Comparison of ENCODE assay signal across 8 mouse cellular contexts in the genomic region with DNA sequence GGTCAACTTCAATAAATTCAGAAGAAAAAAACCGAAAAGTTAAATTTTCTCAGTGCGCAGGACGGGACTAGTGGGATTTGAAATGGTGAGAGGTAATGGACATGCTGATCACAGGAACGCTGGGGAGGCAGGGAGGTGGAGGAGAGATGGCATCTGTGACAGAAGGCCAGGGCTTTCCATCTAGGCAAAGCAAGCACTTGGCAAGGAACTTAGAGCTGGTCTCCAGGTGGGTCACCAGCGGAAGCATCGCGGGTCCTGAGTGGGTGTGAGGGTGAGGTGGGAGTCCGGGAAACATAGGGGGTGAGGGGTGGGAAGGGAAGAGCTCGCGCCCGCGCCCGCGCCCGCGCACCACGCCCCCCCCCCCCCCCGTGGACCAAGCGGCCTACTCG. TPM values are rescaled to one million over a fixed set of nuclear protein-coding genes. Genes with fewer than 3 reads are reported as not detected.
DNase-seq lines count a peak whose midpoint lies in the region; ATAC-seq and TF ChIP-seq lines count a peak whose summit lies in the region.

No protein-coding gene starts in this region.

- peak overlapping the region; percentile 53 for H3K4me2 ChIP-seq in midbrain, postnatal 0 days (ENCODE audit: low read depth, low read length, poor library complexity, severe bottlenecking)

- peak overlapping the region; percentile 91 for H3K9ac ChIP-seq in MEL (ENCODE audit: control insufficient read depth, low read depth, low read length, poor library complexity, severe bottlenecking)
- H3K9ac ChIP-seq in midbrain, postnatal 0 days (replicated peaks; ENCODE audit: low read length, poor library complexity, severe bottlenecking), result peak overlapping the region; percentile 96

- WGBS in kidney, adult 2 months, result 11% methylated on average over 19 of the region's 20 CpGs
- 22% methylated on average over 14 of the region's 20 CpGs for WGBS in forebrain, embryonic 10.5 days
- 30% methylated on average over 8 of the region's 20 CpGs for WGBS in limb, embryonic 10.5 days
- 27% methylated on average over 7 of the region's 20 CpGs for whole genome bisulfite sequencing in midbrain, postnatal 0 days

- TF ChIP-seq EP300 in MEL (IDR thresholded peaks at IDR 0.05; ENCODE audit: low read depth in 1 of 2, low read length in 2 of 2), result no peak

- no peaks in the 10 kb centered on the region for H3K4me1 ChIP-seq in kidney, adult 2 months (ENCODE audit: control insufficient read depth, insufficient read depth, low read length)
- peaks cover 9 to 17% of the 10 kb centered on the region in 2 experiments for H3K4me1 ChIP-seq in MEL (ENCODE audit: control insufficient read depth in 1 of 2, insufficient read depth in 2 of 2, low read length in 2 of 2)
- peaks cover 20% of the 10 kb centered on the region for H3K4me1 ChIP-seq in forebrain, embryonic 10.5 days
- H3K4me1 ChIP-seq in limb, embryonic 10.5 days, result peaks cover 13% of the 10 kb centered on the region
- H3K4me1 ChIP-seq in midbrain, postnatal 0 days (ENCODE audit: insufficient read depth, low read length), result no peaks in the 10 kb centered on the region

- H3K9me3 ChIP-seq in MEL (replicated peaks; ENCODE audit: insufficient read depth, low read length), result no peaks in the 10 kb centered on the region
- no peaks in the 10 kb centered on the region for H3K9me3 ChIP-seq in forebrain, embryonic 10.5 days
- no peaks in the 10 kb centered on the region for H3K9me3 ChIP-seq in limb, embryonic 10.5 days (replicated peaks)
- H3K9me3 ChIP-seq in midbrain, postnatal 0 days (ENCODE audit: low read length), result no peaks in the 10 kb centered on the region

- H3K4me3 ChIP-seq in kidney, adult 2 months (ENCODE audit: insufficient read depth, low read depth, low read length), result peak overlapping the region; percentile 81
- peak overlapping the region; percentile 68 to 87 for H3K4me3 ChIP-seq in MEL (ENCODE audit: control insufficient read depth in 1 of 2, insufficient read depth in 1 of 2, low read depth in 2 of 2, low read length in 2 of 2)
- peak overlapping the region; percentile 83 for H3K4me3 ChIP-seq in forebrain, embryonic 10.5 days
- peak overlapping the region; percentile 89 for H3K4me3 ChIP-seq in limb, embryonic 10.5 days
- H3K4me3 ChIP-seq in midbrain, postnatal 0 days (ENCODE audit: low read depth, low read length), result peak overlapping the region; percentile 91

- TF ChIP-seq POLR2A in kidney, adult 2 months (IDR thresholded peaks at IDR 0.05; ENCODE audit: low read depth, low read length), result no peak
- no peak for TF ChIP-seq POLR2A in MEL (IDR thresholded peaks at IDR 0.05; ENCODE audit: control insufficient read depth in 1 of 2, insufficient read depth in 1 of 2, low read depth in 1 of 2, low read length in 2 of 2, poor library complexity in 1 of 2)

- TF ChIP-seq RAD21 in MEL (IDR thresholded peaks at IDR 0.05; ENCODE audit: low read depth, low read length), result no peak

- H3K27me3 ChIP-seq in kidney, adult 2 months (replicated peaks; ENCODE audit: control insufficient read depth, insufficient read depth, low read length), result no peaks in the 10 kb centered on the region
- no peaks in the 10 kb centered on the region for H3K27me3 ChIP-seq in MEL (ENCODE audit: control insufficient read depth in 1 of 2, insufficient read depth in 2 of 2, low read length in 2 of 2)
- H3K27me3 ChIP-seq in forebrain, embryonic 10.5 days (ENCODE audit: poor library complexity, severe bottlenecking), result no peaks in the 10 kb centered on the region
- no peaks in the 10 kb centered on the region for H3K27me3 ChIP-seq in limb, embryonic 10.5 days (ENCODE audit: low read depth, poor library complexity, severe bottlenecking)
- H3K27me3 ChIP-seq in midbrain, postnatal 0 days (ENCODE audit: insufficient read depth, low read length), result no peaks in the 10 kb centered on the region

- H3K36me3 ChIP-seq in kidney, adult 2 months (ENCODE audit: control insufficient read depth, insufficient read depth, low read length), result no peaks in the 10 kb centered on the region
- H3K36me3 ChIP-seq in MEL (ENCODE audit: control insufficient read depth in 1 of 2, insufficient read depth in 2 of 2, low read length in 2 of 2), result peaks cover 0 to 18% of the 10 kb centered on the region in 2 experiments; a peak in 2 of 4 replicates
- no peaks in the 10 kb centered on the region; the same call in 1 of the 2 replicates for H3K36me3 ChIP-seq in forebrain, embryonic 10.5 days (replicated peaks)
- H3K36me3 ChIP-seq in limb, embryonic 10.5 days, result no peaks in the 10 kb centered on the region
- H3K36me3 ChIP-seq in midbrain, postnatal 0 days (ENCODE audit: insufficient read depth, low read length), result no peaks in the 10 kb centered on the region

- no peak for TF ChIP-seq CTCF in kidney, adult 2 months (conservative IDR thresholded peaks at IDR 0.05; ENCODE audit: insufficient read depth, insufficient read length, low read depth, low read length)
- no peak for TF ChIP-seq CTCF in MEL (IDR thresholded peaks at IDR 0.05 in 2 of 3, conservative IDR thresholded peaks at IDR 0.05 in 1 of 3; ENCODE audit: control insufficient read depth in 1 of 3, insufficient read depth in 1 of 3, low read depth in 2 of 3, low read length in 3 of 3, poor library complexity in 1 of 3, severe bottlenecking in 1 of 3)
- no peak for TF ChIP-seq CTCF in midbrain, postnatal 0 days (IDR thresholded peaks at IDR 0.05)

- H3K79me2 ChIP-seq in MEL (ENCODE audit: control insufficient read depth, insufficient read depth, low read length, poor library complexity), result peaks cover 9% of the 10 kb centered on the region

- H3K27ac ChIP-seq in kidney, adult 2 months (ENCODE audit: insufficient read depth, low read depth, low read length), result no peak overlapping the region
- H3K27ac ChIP-seq in MEL (ENCODE audit: control insufficient read depth, low read depth, low read length), result peak overlapping the region; percentile 73
- H3K27ac ChIP-seq in forebrain, embryonic 10.5 days, result peak overlapping the region; percentile 96
- peak overlapping the region; percentile 96 for H3K27ac ChIP-seq in limb, embryonic 10.5 days
- H3K27ac ChIP-seq in midbrain, postnatal 0 days (ENCODE audit: low read depth, low read length), result peak overlapping the region; percentile 73

- no peak for ATAC-seq in midbrain, postnatal 0 days (ENCODE audit: low FRiP score)
- no peak for ATAC-seq in activated CD4-positive, CD25-positive, alpha-beta regulatory T cell, adult 4 months

- DNase-seq in kidney, adult 2 months, result no peak
- DNase-seq in kidney, postnatal 14 days, result no peak
- no peak for DNase-seq in MEL (ENCODE audit: low read depth, low spot score)
- no peak for DNase-seq in forebrain, embryonic 10.5 days (ENCODE audit: extremely low spot score, low spot score)
- DNase-seq in limb, embryonic 10.5 days (ENCODE audit: low spot score), result no peak
- no peak for DNase-seq in midbrain, postnatal 0 days (ENCODE audit: low spot score)
- DNase-seq in adipocyte (ENCODE audit: low spot score), result no peak

TF ChIP-seq in MEL, 35 proteins besides CTCF, POLR2A, EP300 and RAD21:
- no peak for TF ChIP-seq SMC3 (IDR thresholded peaks at IDR 0.05; ENCODE audit: low read depth, low read length)
- no peak for TF ChIP-seq TAL1 (IDR thresholded peaks at IDR 0.05; ENCODE audit: low read length)
- no peak for TF ChIP-seq MAZ (IDR thresholded peaks at IDR 0.05; ENCODE audit: low read depth, low read length)
- no peak for TF ChIP-seq SIN3A (IDR thresholded peaks at IDR 0.05; ENCODE audit: low read length)

RNA-seq across cellular contexts. Expression of gene Eid1, which starts 0.3 kb away (rescaled TPM):
- polyA plus RNA-seq in kidney, adult 2 months (2012; rRNA removed), result 12.9 and 19.9 TPM in 2 replicates
- 16.4 and 16.6 TPM in 2 replicates for total RNA-seq in MEL (2012; rRNA removed)
- polyA plus RNA-seq in MEL (2012; ENCODE audit: insufficient read depth in 1 of 2, insufficient read length in 2 of 2, low read depth in 1 of 2, low replicate concordance in 2 of 2, missing spikeins in 1 of 2), result 10 to 100 TPM in 1 of 2 experiments, not detected in 1; 33.9 TPM
- 123 and 126 TPM in 2 replicates for polyA plus RNA-seq in forebrain, embryonic 10.5 days (2016; fragmentation: Nextera tagmentation; extraction: Ambion mirVana)
- 106 and 135 TPM in 2 replicates for polyA plus RNA-seq in limb, embryonic 10.5 days (2016; fragmentation: Nextera tagmentation; extraction: Ambion mirVana)
- 428 and 544 TPM in 2 replicates for total RNA-seq in midbrain, postnatal 0 days (2014; rRNA removed)
- 421 and 465 TPM in 2 replicates for polyA plus RNA-seq in midbrain, postnatal 0 days (2015; fragmentation: Nextera tagmentation; extraction: Ambion mirVana)
- polyA plus RNA-seq in activated CD4-positive, CD25-positive, alpha-beta regulatory T cell, adult 4 months (2017; shearing (Covaris generic)), result 1 to 10 TPM; 6.4 to 9.9 TPM

RNA-seq across cellular contexts. Expression of gene Cep152, which starts 47.6 kb away (rescaled TPM):
- 0.77 and 0.81 TPM in 2 replicates for polyA plus RNA-seq in kidney, adult 2 months (2012; rRNA removed)
- 11.7 and 13.9 TPM in 2 replicates for total RNA-seq in MEL (2012; rRNA removed)
- polyA plus RNA-seq in MEL (2012; ENCODE audit: insufficient read depth in 1 of 2, insufficient read length in 2 of 2, low read depth in 1 of 2, low replicate concordance in 2 of 2, missing spikeins in 1 of 2), result 10 to 100 TPM in 1 of 2 experiments, not detected in 1; 14.1 TPM
- 12.4 and 12.5 TPM in 2 replicates for polyA plus RNA-seq in forebrain, embryonic 10.5 days (2016; fragmentation: Nextera tagmentation; extraction: Ambion mirVana)
- 10.0 and 11.1 TPM in 2 replicates for polyA plus RNA-seq in limb, embryonic 10.5 days (2016; fragmentation: Nextera tagmentation; extraction: Ambion mirVana)
- 1.0 and 2.7 TPM in 2 replicates for total RNA-seq in midbrain, postnatal 0 days (2014; rRNA removed)
- 1.0 and 1.1 TPM in 2 replicates for polyA plus RNA-seq in midbrain, postnatal 0 days (2015; fragmentation: Nextera tagmentation; extraction: Ambion mirVana)
- polyA plus RNA-seq in activated CD4-positive, CD25-positive, alpha-beta regulatory T cell, adult 4 months (2017; shearing (Covaris generic)), result 1 to 10 TPM; 5.9 to 6.8 TPM

RNA-seq across cellular contexts. Expression of gene Shc4, which starts 51.4 kb away (rescaled TPM):
- 0.20 and 0.22 TPM in 2 replicates for polyA plus RNA-seq in kidney, adult 2 months (2012; rRNA removed)
- 1.1 and 1.3 TPM in 2 replicates for total RNA-seq in MEL (2012; rRNA removed)
- under 1 TPM in 1 of 2 experiments, not detected in 1; 0.38 TPM for polyA plus RNA-seq in MEL (2012; ENCODE audit: insufficient read depth in 1 of 2, insufficient read length in 2 of 2, low read depth in 1 of 2, low replicate concordance in 2 of 2, missing spikeins in 1 of 2)
- polyA plus RNA-seq in forebrain, embryonic 10.5 days (2016; fragmentation: Nextera tagmentation; extraction: Ambion mirVana), result 1.4 TPM in 2 replicates
- polyA plus RNA-seq in limb, embryonic 10.5 days (2016; fragmentation: Nextera tagmentation; extraction: Ambion mirVana), result 1.4 TPM in 2 replicates
- 6.7 and 9.1 TPM in 2 replicates for total RNA-seq in midbrain, postnatal 0 days (2014; rRNA removed)
- polyA plus RNA-seq in midbrain, postnatal 0 days (2015; fragmentation: Nextera tagmentation; extraction: Ambion mirVana), result 2.5 and 2.8 TPM in 2 replicates
- under 1 TPM; 0.17 to 0.50 TPM for polyA plus RNA-seq in activated CD4-positive, CD25-positive, alpha-beta regulatory T cell, adult 4 months (2017; shearing (Covaris generic))
